Mouse (Mus musculus) brown adipose tissue, adult 24 weeks (tissue): ENCODE data around the gene Pisd. TPM values are rescaled to one million over a fixed set of nuclear protein-coding genes. Genes with fewer than 3 reads are reported as not detected.
"Not testable (repeated sequence)": the region's sequence is repeated elsewhere in the genome, so short reads cannot be mapped to it uniquely, and the experiment has no call there.

Experiments used
- H3K27ac ChIP-seq: fragments of 200-500 bp; replicated peaks from 2 replicates; pipeline ENCODE4 v1.5.1; 2012; ENCODE audit warnings: low read depth, mild to moderate bottlenecking, low read length
- H3K4me1 ChIP-seq: fragments of 200-500 bp; 2 replicates; pipeline ENCODE4 v1.6.1; 2012; ENCODE audit warnings: low read length, mixed read lengths; ENCODE audit not compliant: control insufficient read depth, insufficient read depth, insufficient read length
- H3K4me3 ChIP-seq: fragments of 200-500 bp; 2 replicates; pipeline ENCODE4 v1.5.1; 2012; ENCODE audit warnings: low read depth, mild to moderate bottlenecking, low read length, moderate library complexity; ENCODE audit not compliant: insufficient read depth
- polyA plus RNA-seq: library from polyadenylated mRNA; stranded (reverse); fragments of >200 nt; gene quantifications from 2 replicates; pipeline ENCODE4 v1.2.4, GENCODE M21; 2012; ENCODE audit not compliant: missing spikeins, insufficient read depth, insufficient read length

The Pisd gene
- polyA plus RNA-seq, 1 experiment = 54.7 TPM

GRCm38 (mm10) chr5:32728300-32728699 lies 57.1 kb downstream of the Pisd start:
- Histone ChIP-seq H3K27ac (no peak overlapping the region), H3K4me1 (no peaks in the 10 kb centered on the region), H3K4me3 (no peak overlapping the region)

GRCm38 (mm10) chr5:32725397-32725796 lies 60.0 kb downstream of the Pisd start:
- H3K4me1 ChIP-seq, H3K4me3 ChIP-seq, H3K27ac ChIP-seq: not testable (repeated sequence)

GRCm38 (mm10) chr5:32723981-32724380 lies 61.5 kb downstream of the Pisd start:
- Histone ChIP-seq H3K4me1 (0 out of 2 replicates have a peak, but pooled peaks cover 2% of the 10 kb centered on the region), H3K27ac (no peak overlapping the region), H3K4me3 (no peak overlapping the region)

GRCm38 (mm10) chr5:32722711-32723110 lies 62.7 kb downstream of the Pisd start:
- not testable (repeated sequence) for H3K4me3 ChIP-seq, H3K4me1 ChIP-seq, H3K27ac ChIP-seq

- Histone ChIP-seq H3K27ac (no peak overlapping the region), H3K4me1 (0 out of 2 replicates have a peak, but pooled peaks cover 2% of the 10 kb centered on the region)
Observed at GRCm38 (mm10) chr5:32722263-32722662, 63.2 kb downstream of the Pisd start.

GRCm38 (mm10) chr5:32721316-32721715 lies 64.1 kb downstream of the Pisd start:
- 0 out of 2 replicates have a peak, but pooled peaks cover 2% of the 10 kb centered on the region for H3K4me1 ChIP-seq
- H3K27ac ChIP-seq = no peak overlapping the region
- no peak overlapping the region for H3K4me3 ChIP-seq

More at GRCm38 (mm10) chr5:32722263-32722662, 63.2 kb downstream of the Pisd start:
- H3K4me3 ChIP-seq = no peak overlapping the region

GRCm38 (mm10) chr5:32720416-32720815 lies 65.0 kb downstream of the Pisd start:
- Histone ChIP-seq H3K4me3 (no peak overlapping the region), H3K27ac (no peak overlapping the region), H3K4me1 (0 out of 2 replicates have a peak, but pooled peaks cover 2% of the 10 kb centered on the region)

GRCm38 (mm10) chr5:32718916-32719315 lies 66.5 kb downstream of the Pisd start:
- no peak overlapping the region for H3K27ac ChIP-seq
- no peak overlapping the region for H3K4me3 ChIP-seq
- H3K4me1 ChIP-seq = 0 out of 2 replicates have a peak, but pooled peaks cover 2% of the 10 kb centered on the region

- Histone ChIP-seq H3K27ac (no peak overlapping the region), H3K4me3 (no peak overlapping the region), H3K4me1 (0 out of 2 replicates have a peak, but pooled peaks cover 2% of the 10 kb centered on the region)
Observed at GRCm38 (mm10) chr5:32717726-32718125, 67.7 kb downstream of the Pisd start.

GRCm38 (mm10) chr5:32713703-32714467 lies 71.6 kb downstream of the Pisd start:
- peak overlapping the region; percentile 71 for H3K4me3 ChIP-seq
- H3K4me1 ChIP-seq = no peaks in the 10 kb centered on the region
- peak overlapping the region; percentile 67 for H3K27ac ChIP-seq

- Histone ChIP-seq H3K4me3 (peak overlapping the region; percentile 71), H3K27ac (peak overlapping the region; percentile 67), H3K4me1 (no peaks in the 10 kb centered on the region)
Observed at GRCm38 (mm10) chr5:32713042-32713702, 72.3 kb downstream of the Pisd start.

- H3K4me3 ChIP-seq = no peak overlapping the region
Observed at GRCm38 (mm10) chr5:32712221-32713041, 73.0 kb downstream of the Pisd start.

GRCm38 (mm10) chr5:32711485-32711884 lies 74.0 kb downstream of the Pisd start:
- Histone ChIP-seq H3K4me1 (no peaks in the 10 kb centered on the region), H3K27ac (no peak overlapping the region), H3K4me3 (no peak overlapping the region)

More at GRCm38 (mm10) chr5:32712221-32713041, 73.0 kb downstream of the Pisd start:
- Histone ChIP-seq H3K27ac (no peak overlapping the region), H3K4me1 (no peaks in the 10 kb centered on the region)

- H3K4me3 ChIP-seq = no peak overlapping the region
- H3K27ac ChIP-seq = no peak overlapping the region
- H3K4me1 ChIP-seq = no peaks in the 10 kb centered on the region
Observed at GRCm38 (mm10) chr5:32706226-32706780, 79.1 kb downstream of the Pisd start.
